Mouse (Mus musculus) erythroblast, embryonic 14.5 days (primary cell): Measurements from ENCODE around the gene Rhoh.

Source experiments
- GATA1 ChIP-seq: IDR thresholded peaks from 2 replicates; pipeline ENCODE4 v1.6.1; 2012; ENCODE audit warnings: low read length, inconsistent platforms, mixed read lengths
- TAL1 ChIP-seq: IDR thresholded peaks from 3 replicates; pipeline ENCODE4 v1.6.1; 2012; ENCODE audit warnings: low read length, inconsistent platforms, mixed read lengths

- no peak for TF ChIP-seq GATA1
- no peak for TF ChIP-seq TAL1
These were observed 49.4 kb downstream of the Rhoh start for GRCm38 (mm10) chr5:65910398-65910797.
